Mouse (Mus musculus) lung, adult 10 weeks (tissue): ENCODE measurements around the gene Sf3b3. TPM values are rescaled to one million over a fixed set of nuclear protein-coding genes. Genes with fewer than 3 reads are reported as not detected.

Experiments
- polyA plus RNA-seq: library from polyadenylated mRNA; stranded (reverse); fragments of 350-450 nt; fragmentation: Illumina TruSeq; extraction: RNeasy Lipid Tissue Mini Kit (QIAGEN cat#74804); gene quantifications from one replicate; pipeline ENCODE4 v1.2.3, GENCODE M21; 2014; ENCODE audit warnings: low read depth, low replicate concordance; ENCODE audit not compliant: insufficient read depth

Sf3b3 gene
- 20.4 TPM for polyA plus RNA-seq

GRCm38 (mm10) chr8:110846405-110847170 is at the start of gene Sf3b3, which contains the start of gene Cog4:
Sf3b3 (minus strand) TSS chr8:110846787.
Cog4 (plus strand) TSS chr8:110846600.

GRCm38 (mm10) chr8:110805669-110806068 is 40.9 kb downstream of the Sf3b3 start, which contains the start of gene Il34:
Il34 (minus strand) TSS chr8:110805924.

Other genes starting within 250 kb of the Sf3b3 start
- 11.4 TPM for gene Vac14, start 228.2 kb downstream of the Sf3b3 start, polyA plus RNA-seq
- gene Mtss1l, start 125.3 kb downstream of the Sf3b3 start, polyA plus RNA-seq, result 13.3 TPM
- 13.5 TPM for gene Il34, start 40.9 kb downstream of the Sf3b3 start, polyA plus RNA-seq
- 21.9 TPM for gene Cog4, start 187 bp downstream of the Sf3b3 start, polyA plus RNA-seq
- 4.0 TPM for gene Fuk, start 55.7 kb upstream of the Sf3b3 start, polyA plus RNA-seq
- 12.6 TPM for gene St3gal2, start 73.1 kb upstream of the Sf3b3 start, polyA plus RNA-seq
- gene Ddx19a, start 151.0 kb upstream of the Sf3b3 start, polyA plus RNA-seq, result 18.5 TPM
- 3.5 TPM for gene Ddx19b, start 185.0 kb upstream of the Sf3b3 start, polyA plus RNA-seq
- gene Aars, start 186.4 kb upstream of the Sf3b3 start, polyA plus RNA-seq, result 17.0 TPM
- 0.71 TPM for gene Exosc6, start 209.6 kb upstream of the Sf3b3 start, polyA plus RNA-seq
- not detected for gene Clec18a, start 245.6 kb upstream of the Sf3b3 start, polyA plus RNA-seq
- 2.0 TPM for gene Pdpr, start 247.8 kb upstream of the Sf3b3 start, polyA plus RNA-seq